Mouse (Mus musculus) kidney, embryonic 16.5 days (tissue): Measurements from ENCODE around the gene Pkm. TPM values are rescaled to one million over a fixed set of nuclear protein-coding genes. Genes with fewer than 3 reads are reported as not detected.
A peak's percentile ranks its signal among the peaks of the same experiment; 100 is the strongest.

Experiments
- ATAC-seq: fragments of 200-750 bp; cut with Nextera tagmentation; 2 replicates; pipeline ENCODE4 v1.8.0; 2017; ENCODE audit warnings: moderate TSS enrichment; ENCODE audit not compliant: low FRiP score, low TSS enrichment
- H3K27ac ChIP-seq: fragments of 300-500 bp; sonication (generic); 2 replicates; pipeline ENCODE4 v1.5.1; 2014; ENCODE audit warnings: low read length
- H3K27me3 ChIP-seq: fragments of 300-500 bp; sonication (generic); 2 replicates; pipeline ENCODE4 v1.6.1; 2014; ENCODE audit warnings: low read length, control low read depth, mixed read lengths; ENCODE audit not compliant: insufficient read depth
- H3K36me3 ChIP-seq: fragments of 300-500 bp; sonication (generic); 2 replicates; pipeline ENCODE4 v1.6.1; 2014; ENCODE audit warnings: low read length, control low read depth, mixed read lengths; ENCODE audit not compliant: insufficient read depth
- H3K4me1 ChIP-seq: fragments of 300-500 bp; sonication (generic); 2 replicates; pipeline ENCODE4 v1.6.1; 2014; ENCODE audit warnings: low read length, control low read depth, mixed read lengths; ENCODE audit not compliant: insufficient read depth
- H3K4me2 ChIP-seq: fragments of 300-500 bp; sonication (generic); replicated peaks from 2 replicates; pipeline ENCODE4 v1.6.1; 2014; ENCODE audit warnings: low read depth, low read length
- H3K4me3 ChIP-seq: fragments of 300-500 bp; sonication (generic); 2 replicates; pipeline ENCODE4 v1.5.1; 2014; ENCODE audit warnings: mild to moderate bottlenecking, low read length
- H3K9ac ChIP-seq: fragments of 300-500 bp; sonication (generic); replicated peaks from 2 replicates; pipeline ENCODE4 v1.6.1; 2014; ENCODE audit warnings: low read length
- H3K9me3 ChIP-seq: fragments of 300-500 bp; sonication (generic); 2 replicates; pipeline ENCODE4 v1.6.1; 2016; ENCODE audit warnings: low read length, control low read depth
- WGBS: fragments of 180-500 bp; shearing (Covaris S2); extraction: QIAGEN DNeasy Blood & Tissue Kit; methylation state at CpG from one replicate; pipeline ENCODE4 v1.1.7; 2014; 5-methylcytosine and 5-hydroxymethylcytosine counted together
- polyA plus RNA-seq: library from polyadenylated mRNA; unstranded; fragments of >200 nt; fragmentation: Nextera tagmentation; extraction: Ambion mirVana; gene quantifications from 2 replicates; pipeline ENCODE4 v1.2.1, GENCODE M21; 2015

Gene Pkm
- polyA plus RNA-seq, 1 experiment from 2014 or later: 1,451 TPM

DNA sequence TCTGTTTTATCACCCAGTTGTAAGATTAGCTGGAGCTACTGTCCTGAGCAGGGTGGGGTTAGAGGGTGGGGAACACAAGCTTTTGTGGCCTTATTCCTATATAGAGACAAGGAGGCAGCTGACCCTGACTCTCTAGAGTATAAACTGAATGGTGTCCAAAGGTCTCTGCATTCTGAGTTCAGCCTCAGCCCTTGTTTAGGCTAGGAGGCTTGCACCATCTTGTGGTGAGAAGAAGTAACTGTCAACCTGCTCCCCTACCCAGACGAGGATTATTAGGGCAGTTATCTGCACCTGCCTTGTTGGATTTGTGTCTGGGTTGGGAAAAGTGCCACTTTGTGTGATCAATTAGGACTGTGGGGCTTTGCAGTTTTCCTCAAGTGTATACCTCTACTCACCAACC lies 22.1 kb downstream of the Pkm start:
- Histone ChIP-seq H3K9me3 (no peaks in the 10 kb centered on the region), H3K27me3 (peaks cover 14% of the 10 kb centered on the region; the same call in 1 of the 2 replicates), H3K4me3 (no peak overlapping the region), H3K36me3 (peaks cover 54% of the 10 kb centered on the region), H3K9ac (no peak overlapping the region), H3K4me2 (no peak overlapping the region), H3K27ac (no peak overlapping the region), H3K4me1 (peaks cover 8% of the 10 kb centered on the region)
- 32% methylated on average over 1 of the region's 1 CpGs for WGBS
- no peak for ATAC-seq

DNA sequence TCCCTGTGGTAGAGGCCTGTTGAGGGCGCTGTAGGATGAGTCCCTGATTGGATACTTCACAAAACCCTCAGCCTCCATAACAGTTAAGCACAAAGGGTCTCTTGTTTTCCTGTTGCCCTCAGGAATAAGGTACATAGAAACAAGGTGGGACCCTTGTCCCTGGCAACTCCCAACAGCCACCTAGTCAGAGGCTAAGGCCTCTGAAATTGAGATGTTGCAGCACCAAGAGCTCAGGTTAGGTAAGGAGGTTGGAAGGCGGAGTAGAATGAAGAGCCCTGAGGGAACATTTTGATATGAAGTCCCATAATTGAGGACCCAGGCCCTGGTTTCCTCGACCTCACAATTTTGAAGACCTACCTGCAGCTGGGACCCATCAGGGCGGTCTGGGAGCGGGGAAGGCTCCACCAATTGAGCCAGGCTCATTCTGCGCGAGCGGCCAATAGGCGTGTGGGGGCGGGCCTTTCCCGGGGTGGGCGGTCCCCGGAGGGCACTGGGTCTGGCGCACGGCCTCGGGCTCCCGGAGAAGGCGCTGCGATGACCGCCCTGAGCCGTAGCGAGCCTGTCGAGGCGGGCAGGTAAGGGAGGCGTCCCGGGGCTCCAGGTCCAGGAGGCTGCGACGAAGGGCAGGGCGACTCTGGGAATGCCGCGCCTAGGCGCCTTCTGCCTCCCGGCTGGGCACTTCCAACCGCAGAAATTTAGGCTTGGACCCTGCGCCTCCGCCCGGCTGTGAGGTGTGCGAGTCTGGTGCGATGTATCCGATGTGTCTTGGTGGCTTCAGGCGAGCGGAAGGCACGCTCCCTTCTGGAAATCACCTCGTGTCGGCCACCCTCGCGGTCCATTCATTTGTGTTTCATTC lies 23.7 kb downstream of the Pkm start, which contains the start of gene Gramd2:
Gene Gramd2 (plus strand): TSS at position 467 of the 856 bp plus-strand sequence.
- Histone ChIP-seq H3K27me3 (peaks cover 14% of the 10 kb centered on the region; the same call in 1 of the 2 replicates), H3K9ac (peak within 1 kb of the TSS; percentile 57), H3K36me3 (peaks cover 40% of the 10 kb centered on the region), H3K9me3 (no peaks in the 10 kb centered on the region), H3K4me3 (peak within 1 kb of the TSS; percentile 51), H3K4me2 (peak within 1 kb of the TSS; percentile 92), H3K27ac (no peak within 1 kb of the TSS), H3K4me1 (peaks cover 8% of the 10 kb centered on the region)
- peak; percentile 98 for ATAC-seq
- WGBS: 1% methylated on average over 47 of the region's 47 CpGs

DNA sequence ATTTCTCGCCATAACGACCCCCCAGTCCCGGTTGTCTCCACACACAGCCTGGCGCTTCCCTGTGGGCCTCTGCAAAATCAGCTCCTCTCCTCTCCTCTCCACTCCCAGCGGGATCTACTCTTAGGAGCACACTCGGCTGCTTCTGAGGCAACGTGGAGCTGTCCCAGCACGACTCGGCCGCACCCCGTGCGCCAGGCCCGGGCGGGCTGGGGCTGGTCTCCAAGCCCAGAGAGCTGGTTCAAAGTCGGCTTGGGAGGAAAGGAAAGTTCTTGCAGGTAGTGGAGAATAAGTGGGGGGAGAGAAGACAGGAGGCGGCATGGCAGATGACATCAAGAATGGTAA lies 24.3 kb downstream of the Pkm start:
- Histone ChIP-seq H3K27ac (no peak overlapping the region), H3K36me3 (peaks cover 34% of the 10 kb centered on the region), H3K4me2 (peak overlapping the region; percentile 92), H3K9ac (peak overlapping the region; percentile 57), H3K4me1 (peaks cover 8% of the 10 kb centered on the region), H3K4me3 (peak overlapping the region; percentile 51), H3K9me3 (no peaks in the 10 kb centered on the region), H3K27me3 (peaks cover 14% of the 10 kb centered on the region; the same call in 1 of the 2 replicates)
- peak; percentile 39; the same call in 1 of the 2 replicates for ATAC-seq
- WGBS: 9% methylated on average over 16 of the region's 16 CpGs

DNA sequence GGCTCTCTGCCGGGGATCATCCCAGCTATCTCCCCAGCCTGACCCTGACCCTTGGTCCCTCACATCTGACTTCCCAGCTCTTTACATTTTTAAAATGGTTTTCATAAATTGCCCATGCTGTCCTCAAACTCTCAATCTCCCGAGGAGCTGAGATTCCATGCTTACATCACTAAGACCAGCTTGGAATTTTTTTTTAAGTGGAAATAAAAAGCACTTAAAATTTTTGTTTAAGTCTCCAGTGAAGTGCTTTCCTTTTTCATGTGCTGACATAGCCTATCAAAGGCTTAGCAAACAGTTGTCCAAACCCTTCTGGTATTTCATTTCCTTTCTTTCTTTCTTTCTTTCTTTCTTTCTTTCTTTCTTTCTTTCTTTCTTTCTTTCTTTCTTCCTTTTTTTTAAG lies 27.9 kb downstream of the Pkm start:
- Histone ChIP-seq H3K4me1 (peaks cover 8% of the 10 kb centered on the region), H3K9me3 (no peaks in the 10 kb centered on the region), H3K4me3 (no peak overlapping the region), H3K27me3 (peaks cover 14% of the 10 kb centered on the region; the same call in 1 of the 2 replicates), H3K9ac (no peak overlapping the region), H3K36me3 (peaks cover 2% of the 10 kb centered on the region), H3K27ac (no peak overlapping the region), H3K4me2 (no peak overlapping the region)
- 68% methylated on average over 2 of the region's 2 CpGs for WGBS
- ATAC-seq: no peak

GRCm38 (mm10) chr9:59687416-59688046 lies 31.4 kb downstream of the Pkm start:
- WGBS: 41% methylated on average over 6 of the region's 6 CpGs
- no peak for ATAC-seq
- H3K27ac ChIP-seq: no peak overlapping the region

DNA sequence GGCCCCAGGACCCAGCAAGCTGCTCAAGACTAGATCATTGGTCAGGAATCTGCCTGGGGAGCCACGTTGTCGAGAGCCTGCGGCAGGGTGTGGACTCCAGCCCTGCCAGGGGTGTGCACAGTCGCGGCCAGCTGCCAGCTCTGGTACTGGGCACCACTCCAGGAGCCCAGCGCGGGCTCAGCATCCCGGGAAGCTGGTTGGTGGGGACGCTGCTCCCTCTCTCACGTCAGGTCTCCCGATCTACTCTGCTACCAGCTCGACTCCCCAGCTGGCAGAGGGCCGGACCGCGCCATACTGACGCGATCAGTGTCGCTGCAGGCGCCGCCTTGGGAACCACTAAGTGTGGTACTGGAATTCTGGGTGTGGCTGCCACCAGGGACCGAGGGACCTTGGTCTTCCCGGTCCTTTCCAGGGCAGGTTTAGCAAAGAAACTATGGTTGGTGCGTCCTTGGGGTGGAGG lies 35.5 kb downstream of the Pkm start:
- Histone ChIP-seq H3K36me3 (no peaks in the 10 kb centered on the region), H3K27ac (no peak overlapping the region), H3K4me1 (peaks cover 19% of the 10 kb centered on the region), H3K4me2 (peak overlapping the region; percentile 63), H3K9ac (peak overlapping the region; percentile 54; the same call in 1 of the 2 replicates), H3K27me3 (no peaks in the 10 kb centered on the region), H3K9me3 (no peaks in the 10 kb centered on the region), H3K4me3 (peak overlapping the region; percentile 42)
- WGBS: 3% methylated on average over 23 of the region's 23 CpGs
- peak; percentile 69 for ATAC-seq

More at GRCm38 (mm10) chr9:59687416-59688046, 31.4 kb downstream of the Pkm start:
- Histone ChIP-seq H3K4me3 (no peak overlapping the region), H3K9me3 (no peaks in the 10 kb centered on the region), H3K4me1 (peaks cover 12% of the 10 kb centered on the region), H3K9ac (no peak overlapping the region), H3K27me3 (no peaks in the 10 kb centered on the region), H3K4me2 (no peak overlapping the region), H3K36me3 (no peaks in the 10 kb centered on the region)

DNA sequence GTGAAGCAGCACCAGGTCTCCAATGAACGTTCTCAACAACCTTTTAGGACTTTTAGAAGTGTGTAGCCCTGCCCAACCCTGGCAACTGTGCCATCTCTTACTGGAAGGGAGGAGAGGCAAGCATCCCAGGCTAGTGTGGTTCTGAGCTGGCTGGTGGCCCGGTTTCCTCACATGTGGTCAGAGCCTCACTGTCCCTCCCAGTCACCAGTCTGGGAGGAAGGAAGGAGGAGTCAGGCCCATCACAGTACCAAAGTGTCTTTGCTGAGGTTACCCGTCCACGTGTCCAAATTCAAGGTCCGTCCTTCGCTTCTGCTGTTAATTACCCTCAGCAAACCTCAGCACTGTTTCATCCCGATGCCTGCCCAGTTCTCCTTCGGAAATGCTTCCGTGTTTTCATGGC lies 36.0 kb downstream of the Pkm start:
- Histone ChIP-seq H3K27me3 (no peaks in the 10 kb centered on the region), H3K4me3 (peak overlapping the region; percentile 42), H3K4me1 (peaks cover 19% of the 10 kb centered on the region), H3K36me3 (no peaks in the 10 kb centered on the region), H3K9ac (peak overlapping the region; percentile 54; the same call in 1 of the 2 replicates), H3K27ac (no peak overlapping the region), H3K4me2 (peak overlapping the region; percentile 63), H3K9me3 (no peaks in the 10 kb centered on the region)
- peak; percentile 58; the same call in 1 of the 2 replicates for ATAC-seq
- WGBS: 34% methylated on average over 9 of the region's 9 CpGs

GRCm38 (mm10) chr9:59694571-59695450 lies 38.6 kb downstream of the Pkm start:
- no peak for ATAC-seq
- Histone ChIP-seq H3K27ac (no peak overlapping the region), H3K4me1 (peaks cover 19% of the 10 kb centered on the region), H3K9ac (no peak overlapping the region), H3K36me3 (no peaks in the 10 kb centered on the region), H3K9me3 (no peaks in the 10 kb centered on the region), H3K27me3 (no peaks in the 10 kb centered on the region), H3K4me2 (no peak overlapping the region), H3K4me3 (no peak overlapping the region)
- 34% methylated on average over 16 of the region's 16 CpGs for WGBS

DNA sequence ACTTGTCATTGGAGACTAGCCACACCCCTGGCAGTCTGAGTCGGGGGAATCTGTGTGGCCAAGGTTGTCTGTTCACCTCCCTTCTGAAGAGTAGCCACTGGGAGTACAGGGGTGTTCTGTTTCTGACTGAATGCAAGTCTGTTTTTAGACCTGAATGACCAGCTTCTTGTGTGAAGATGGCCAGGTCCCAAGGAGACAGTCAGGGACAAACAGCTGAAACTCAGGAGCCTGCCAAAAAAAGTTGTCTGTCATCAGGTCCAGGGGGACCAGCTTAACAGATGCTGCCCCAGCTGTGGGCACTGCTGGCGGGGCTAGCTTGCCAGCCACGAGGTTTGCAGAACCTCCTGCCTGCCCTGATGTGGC lies 39.3 kb downstream of the Pkm start:
- Histone ChIP-seq H3K4me2 (no peak overlapping the region), H3K4me3 (no peak overlapping the region), H3K4me1 (peaks cover 19% of the 10 kb centered on the region), H3K36me3 (no peaks in the 10 kb centered on the region), H3K9ac (no peak overlapping the region), H3K9me3 (no peaks in the 10 kb centered on the region), H3K27ac (no peak overlapping the region), H3K27me3 (no peaks in the 10 kb centered on the region)
- no peak for ATAC-seq
- 36% methylated on average over 3 of the region's 3 CpGs for WGBS
